Mouse (Mus musculus) spleen, adult 2 months (tissue): Measurements from ENCODE around the gene Gm10135.

Source experiments
- CTCF ChIP-seq: fragments of 200-500 bp; IDR thresholded peaks from 2 replicates; pipeline ENCODE4 v1.5.1; 2011; ENCODE audit warnings: mild to moderate bottlenecking, inconsistent platforms; ENCODE audit not compliant: insufficient read depth, insufficient read length, insufficient replicate concordance; ENCODE audit errors: extremely low read depth
- POLR2A ChIP-seq: fragments of 200-500 bp; IDR thresholded peaks from 2 replicates; pipeline ENCODE4 v1.6.1; 2011; ENCODE audit warnings: low read depth, low read length, inconsistent platforms

DNA sequence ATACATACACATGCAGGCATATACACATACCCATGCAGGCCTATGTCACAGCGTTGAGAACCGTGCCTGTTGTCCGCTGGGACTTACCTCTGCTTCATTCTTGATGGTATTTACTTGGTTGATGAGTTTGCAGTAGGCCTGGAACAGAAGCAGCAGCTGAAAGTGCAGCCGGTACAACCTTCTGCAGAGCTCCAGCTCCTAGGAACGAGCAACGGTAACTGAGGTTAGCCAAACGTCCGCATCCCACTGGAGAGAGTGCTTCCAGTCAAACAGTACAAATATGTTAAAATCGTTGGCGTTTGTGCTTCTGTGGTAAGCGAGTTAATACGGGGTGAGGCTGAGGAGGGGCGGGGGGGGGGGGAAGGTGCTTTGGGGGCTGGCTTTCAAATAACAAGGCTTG is 49.3 kb upstream of the Gm10135 start:
- TF ChIP-seq CTCF (no peak), POLR2A (no peak)
